Mouse (Mus musculus) ovary, postnatal 14 days (tissue): Measurements from ENCODE around the gene Dtx3.
A peak's percentile ranks its signal among the peaks of the same experiment; 100 is the strongest.

ENCODE experiments used
- DNase-seq: peaks from one replicate; pipeline ENCODE4 v3.0.0; 2022; ENCODE audit warnings: low spot score

The Dtx3 gene

GRCm38 (mm10) chr10:127185506-127185905 lies 10.0 kb downstream of the Dtx3 start:
- DNase-seq = no peak

DNA sequence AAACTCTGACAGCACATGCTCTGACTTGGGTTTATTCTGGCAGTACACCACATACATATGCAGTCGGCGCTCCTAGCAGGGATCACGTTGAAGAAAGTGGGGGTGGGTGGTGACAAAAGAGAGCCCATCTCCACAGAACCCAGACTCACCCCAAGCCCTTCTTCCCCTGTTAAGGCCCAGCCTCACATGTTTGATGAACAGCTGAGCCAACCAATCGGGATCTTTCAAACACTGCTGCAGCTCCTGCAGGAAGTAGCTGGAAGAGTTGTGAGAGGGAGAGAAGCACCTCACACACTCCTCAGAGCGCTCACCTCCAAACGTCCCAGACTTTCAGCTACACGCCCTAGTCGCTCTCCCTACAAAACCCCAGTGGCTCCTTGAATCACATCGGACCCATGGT lies 10.4 kb downstream of the Dtx3 start:
- DNase-seq = no peak

DNA sequence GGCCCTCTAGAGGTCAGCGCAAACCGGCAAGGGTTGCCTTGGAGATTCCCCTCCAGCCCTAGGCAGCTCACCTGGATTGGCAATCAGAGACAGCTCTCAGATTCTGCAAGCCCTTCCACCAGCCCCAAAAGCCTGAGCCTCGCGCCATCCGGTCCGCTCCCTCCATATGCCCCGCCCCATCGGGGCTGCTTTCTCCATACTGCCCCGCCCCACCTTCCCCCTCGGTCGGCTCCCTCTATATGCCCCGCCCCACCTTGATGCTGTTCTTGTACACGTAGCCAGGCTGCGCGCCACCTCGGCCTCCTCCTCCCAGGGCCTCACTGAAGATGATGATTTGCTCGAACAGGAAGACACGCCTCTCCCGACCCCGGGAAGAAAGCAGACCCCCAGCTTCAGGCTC lies 11.8 kb downstream of the Dtx3 start:
- no peak for DNase-seq

DNA sequence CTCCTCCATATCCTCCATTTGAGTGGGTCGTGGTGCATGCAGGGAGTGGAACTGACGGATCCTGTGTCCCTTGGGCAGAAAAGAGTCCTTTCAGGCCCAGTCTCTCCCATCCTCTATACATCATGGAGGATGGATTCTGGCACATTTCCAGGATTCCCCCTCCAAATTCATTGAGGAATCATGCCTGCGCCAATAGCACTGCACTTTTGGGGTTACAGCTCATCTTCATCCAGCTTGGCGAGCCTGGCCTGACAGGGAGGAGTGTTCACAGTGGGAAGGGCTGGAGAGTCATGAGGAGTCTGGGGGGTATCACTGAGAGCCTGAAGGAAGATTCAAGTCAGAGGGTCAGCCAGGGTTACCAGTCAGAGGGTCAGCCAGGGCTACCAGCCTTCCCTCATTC lies 12.9 kb downstream of the Dtx3 start:
- DNase-seq = no peak

GRCm38 (mm10) chr10:127181566-127181965 lies 14.0 kb downstream of the Dtx3 start:
- no peak for DNase-seq

DNA sequence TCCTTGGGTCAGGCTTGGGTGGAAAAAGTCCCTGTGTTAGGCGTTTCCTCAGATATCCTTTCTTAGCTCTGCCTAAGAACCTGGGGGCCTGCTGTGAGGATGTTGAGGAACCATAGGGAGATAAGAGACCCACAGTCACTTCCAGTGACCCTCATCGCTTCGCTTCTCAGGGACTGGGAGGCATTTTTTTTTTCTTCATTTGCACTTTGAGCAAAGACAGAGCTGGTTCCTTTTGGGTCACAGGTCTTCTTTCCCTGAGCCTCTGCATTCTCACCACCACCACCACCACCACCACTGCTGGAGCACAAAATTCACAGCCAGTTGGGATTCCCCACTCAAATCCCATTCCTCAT lies 14.9 kb downstream of the Dtx3 start:
- no peak for DNase-seq

- DNase-seq = no peak
Observed at GRCm38 (mm10) chr10:127179871-127180694, 15.4 kb downstream of the Dtx3 start, which contains the start of gene Slc26a10. Gene Slc26a10 (minus strand): TSS chr10:127180645.

GRCm38 (mm10) chr10:127178286-127179027 lies 17.1 kb downstream of the Dtx3 start:
- no peak for DNase-seq

DNA sequence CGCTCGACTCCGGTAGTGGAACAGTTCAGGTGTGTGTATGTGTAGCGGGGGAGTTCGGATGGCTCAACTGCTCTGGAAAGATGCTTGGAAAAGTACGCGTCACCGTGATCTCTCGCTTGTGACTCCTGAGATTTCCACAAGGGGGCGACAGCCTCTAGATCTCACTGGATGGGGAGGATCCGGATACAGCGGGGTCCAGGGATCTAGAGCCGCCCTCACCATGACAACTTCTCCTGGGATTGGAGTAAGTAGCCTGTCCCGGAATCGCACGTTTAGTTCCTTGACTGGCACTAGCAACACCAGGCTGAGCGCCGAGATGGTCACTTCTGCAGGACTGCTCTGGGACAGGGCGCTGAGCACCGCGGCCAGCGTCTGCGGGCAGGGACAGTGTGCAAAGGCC lies 17.8 kb downstream of the Dtx3 start:
- peak; percentile 69 for DNase-seq

GRCm38 (mm10) chr10:127177235-127177634 lies 18.3 kb downstream of the Dtx3 start:
- no peak for DNase-seq

DNA sequence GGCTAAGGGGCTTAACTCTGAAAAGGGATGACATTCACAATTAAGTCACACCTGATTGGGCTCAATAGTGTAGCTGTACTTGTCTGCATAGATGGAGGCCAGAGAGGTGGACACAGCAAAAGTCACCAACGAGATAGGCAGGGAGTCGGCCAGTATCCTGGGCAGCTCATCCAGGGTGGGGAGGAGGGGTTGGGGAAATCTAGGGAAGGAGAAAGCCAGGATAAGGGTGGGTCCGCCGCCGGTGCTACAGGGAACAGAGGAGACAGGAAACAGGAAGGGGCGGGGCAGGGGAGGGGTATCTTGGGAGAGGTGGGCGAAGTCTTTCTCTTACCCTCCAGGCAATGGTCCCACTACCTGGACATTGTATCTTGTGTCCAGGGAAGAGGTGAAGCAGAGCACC lies 18.8 kb downstream of the Dtx3 start:
- no peak for DNase-seq

DNA sequence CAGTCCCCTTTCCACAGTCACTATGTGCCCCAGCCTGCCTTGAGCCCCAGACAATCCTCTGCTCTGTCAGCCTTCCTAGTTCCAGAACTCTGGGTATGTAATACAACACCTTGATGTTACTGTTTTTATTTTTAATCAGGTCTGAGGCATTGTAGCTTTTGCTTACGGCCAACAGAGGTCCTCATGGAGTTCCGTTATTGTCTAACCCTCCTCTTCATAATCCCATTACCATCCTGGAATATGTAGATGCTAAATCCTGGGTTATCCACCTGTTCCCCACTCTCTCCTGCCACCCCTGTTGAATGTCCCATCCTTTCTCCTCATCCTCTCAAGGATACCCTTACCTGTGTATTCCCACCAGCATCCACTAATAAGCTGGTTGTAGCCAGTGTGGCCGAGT lies 19.3 kb downstream of the Dtx3 start:
- DNase-seq = no peak

DNA sequence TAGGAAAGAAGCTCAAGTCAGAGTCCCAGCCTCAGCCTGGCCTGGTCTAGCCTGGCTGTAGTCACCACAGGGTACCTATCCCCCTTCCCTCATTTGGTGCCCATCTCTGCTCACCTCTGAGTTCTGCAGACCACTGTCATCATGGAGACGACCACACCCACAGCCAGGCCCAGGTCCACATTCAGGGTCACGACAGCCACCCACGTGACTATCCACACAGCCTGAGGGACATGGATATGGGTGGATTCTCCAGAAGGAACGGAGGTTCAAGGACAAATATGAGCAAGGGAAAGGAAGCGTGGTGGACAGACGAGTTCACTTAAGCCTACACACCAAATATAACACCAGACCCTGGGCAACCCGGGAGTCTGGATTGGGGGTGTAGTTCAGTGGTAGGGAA lies 21.4 kb downstream of the Dtx3 start:
- no peak for DNase-seq

DNA sequence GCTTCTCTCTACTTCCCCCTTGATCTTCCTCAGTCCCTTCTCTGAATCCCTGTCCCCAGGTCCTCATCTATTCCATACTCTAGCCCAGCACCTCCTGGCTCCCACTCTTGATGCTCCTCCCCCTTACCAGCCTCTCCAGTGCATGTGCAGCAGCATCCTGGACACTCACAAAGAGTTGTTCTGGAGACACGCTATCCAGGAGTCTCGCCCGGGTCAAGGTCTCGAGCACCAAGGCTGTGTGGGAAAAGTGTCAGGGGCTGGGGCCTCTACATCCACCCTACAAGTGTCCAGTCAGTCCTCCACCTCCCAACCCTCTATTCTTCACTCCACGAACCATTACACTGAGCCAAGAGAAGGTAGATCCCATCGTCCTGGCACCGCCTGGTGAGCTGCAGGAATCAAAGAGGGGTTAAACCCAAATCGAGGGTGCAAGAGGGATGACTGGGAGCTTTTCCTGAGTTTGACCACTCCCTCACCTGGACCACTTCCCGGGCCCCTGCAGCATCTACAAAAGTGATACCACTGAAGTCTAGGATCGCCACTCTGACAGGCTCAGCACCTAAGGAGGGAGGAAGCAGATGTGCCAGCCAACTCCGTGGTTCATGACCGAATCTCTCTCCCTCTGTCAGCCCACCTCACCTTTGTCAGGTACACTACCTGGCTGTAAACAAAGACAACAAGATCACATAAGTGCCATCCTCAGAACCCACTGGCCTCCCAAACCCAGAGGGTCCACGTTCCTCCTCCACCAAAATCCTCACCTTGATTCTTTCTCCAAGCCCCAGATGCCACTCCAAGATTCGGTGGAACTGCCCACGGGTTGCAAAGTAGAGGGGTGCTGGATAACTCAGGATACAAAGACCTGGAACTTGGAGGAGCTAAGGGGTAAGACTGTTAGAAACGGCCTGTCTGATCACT lies 22.1 kb downstream of the Dtx3 start:
- no peak for DNase-seq

DNA sequence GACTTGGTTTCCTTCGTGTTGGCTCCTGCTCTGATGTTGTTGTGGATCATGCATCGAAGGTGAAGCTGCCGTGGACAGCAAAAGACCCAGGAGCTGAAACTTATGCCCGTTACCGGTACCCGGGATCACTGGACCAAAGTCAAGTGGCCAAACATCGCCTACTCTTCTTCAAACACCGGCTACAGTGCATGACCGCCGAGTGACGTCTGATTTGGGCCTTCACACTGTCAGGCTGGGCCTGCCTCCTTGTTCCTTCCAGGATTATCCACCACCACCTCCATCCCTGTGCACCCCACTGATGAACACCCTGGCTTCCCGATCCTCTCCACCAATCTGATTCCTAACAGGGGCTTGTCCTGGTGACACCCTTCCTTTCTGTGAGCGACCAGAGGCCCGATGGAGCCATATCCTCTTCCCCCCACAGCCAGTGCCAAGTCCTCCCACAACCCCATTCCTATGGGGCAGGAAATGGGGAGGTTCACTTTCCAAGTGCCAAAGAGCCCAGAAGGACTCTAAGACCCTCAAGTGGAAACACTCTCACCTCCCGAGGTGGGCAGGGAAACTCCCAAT lies 23.8 kb downstream of the Dtx3 start:
- no peak for DNase-seq

DNA sequence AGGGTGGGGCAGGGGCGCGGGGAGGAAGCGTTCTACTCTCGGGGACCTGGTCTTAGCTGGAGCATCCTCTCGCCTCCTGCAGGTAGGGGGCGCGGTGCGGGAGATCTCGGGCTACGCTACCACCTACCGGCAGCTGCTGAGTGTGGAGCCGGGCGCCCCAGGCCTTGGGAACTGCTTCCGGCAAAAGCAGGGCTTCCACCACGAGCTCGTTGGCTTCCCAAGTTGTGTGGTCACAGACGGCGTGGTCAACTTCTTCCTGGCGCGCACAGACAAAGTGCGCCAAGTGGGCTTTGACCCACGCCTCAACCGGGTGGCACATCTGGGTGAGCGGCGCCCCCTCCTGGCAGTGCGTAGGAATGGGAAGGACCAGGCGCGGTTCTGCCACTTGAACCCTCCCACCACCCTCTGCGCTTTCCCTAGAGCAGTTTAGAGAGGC lies 24.7 kb downstream of the Dtx3 start:
- DNase-seq = peak; percentile 63

DNA sequence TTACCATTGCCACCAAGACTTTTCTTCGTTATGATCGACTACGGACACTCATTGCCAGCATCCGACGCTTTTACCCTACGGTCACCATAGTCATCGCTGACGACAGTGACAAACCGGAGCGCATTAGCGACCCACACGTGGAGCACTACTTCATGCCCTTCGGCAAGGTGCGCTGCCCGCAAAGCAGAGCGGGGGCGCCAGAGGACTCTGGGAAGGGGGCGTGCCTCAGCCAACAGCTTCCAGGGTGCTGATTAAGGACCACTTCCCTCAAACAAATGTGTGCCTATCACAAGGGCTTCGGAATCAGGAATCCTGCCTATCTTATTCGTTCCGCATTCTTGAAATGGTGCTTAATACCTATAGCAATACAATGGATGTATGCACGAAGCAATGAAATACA lies 25.5 kb downstream of the Dtx3 start:
- DNase-seq = no peak

DNA sequence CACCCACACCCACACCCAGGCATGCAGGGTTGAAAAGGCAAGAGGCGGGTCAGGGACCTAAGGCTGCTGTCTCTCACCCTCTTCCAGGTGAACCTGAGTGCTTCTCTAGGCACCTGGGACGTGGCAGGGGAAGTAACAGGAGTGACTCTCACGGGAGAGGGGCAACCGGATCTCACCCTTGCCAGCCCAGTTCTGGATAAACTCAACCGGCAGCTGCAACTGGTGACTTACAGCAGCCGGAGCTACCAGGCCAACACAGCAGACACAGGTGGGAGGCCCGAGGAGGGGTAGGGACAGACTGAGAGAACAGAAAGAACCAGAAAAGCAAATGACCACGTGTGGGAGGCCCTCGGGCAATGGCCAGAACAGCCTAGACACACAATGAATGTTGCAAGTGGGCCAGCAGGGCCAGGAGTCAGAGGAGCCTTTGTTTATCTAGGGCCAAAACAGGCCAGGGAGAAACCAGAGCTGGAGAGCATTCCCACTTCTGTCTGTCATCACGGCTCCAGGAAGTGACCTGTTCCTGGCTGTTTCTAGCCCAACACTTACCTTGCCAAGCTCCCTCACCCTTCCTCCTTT lies 27.8 kb downstream of the Dtx3 start:
- no peak for DNase-seq

DNA sequence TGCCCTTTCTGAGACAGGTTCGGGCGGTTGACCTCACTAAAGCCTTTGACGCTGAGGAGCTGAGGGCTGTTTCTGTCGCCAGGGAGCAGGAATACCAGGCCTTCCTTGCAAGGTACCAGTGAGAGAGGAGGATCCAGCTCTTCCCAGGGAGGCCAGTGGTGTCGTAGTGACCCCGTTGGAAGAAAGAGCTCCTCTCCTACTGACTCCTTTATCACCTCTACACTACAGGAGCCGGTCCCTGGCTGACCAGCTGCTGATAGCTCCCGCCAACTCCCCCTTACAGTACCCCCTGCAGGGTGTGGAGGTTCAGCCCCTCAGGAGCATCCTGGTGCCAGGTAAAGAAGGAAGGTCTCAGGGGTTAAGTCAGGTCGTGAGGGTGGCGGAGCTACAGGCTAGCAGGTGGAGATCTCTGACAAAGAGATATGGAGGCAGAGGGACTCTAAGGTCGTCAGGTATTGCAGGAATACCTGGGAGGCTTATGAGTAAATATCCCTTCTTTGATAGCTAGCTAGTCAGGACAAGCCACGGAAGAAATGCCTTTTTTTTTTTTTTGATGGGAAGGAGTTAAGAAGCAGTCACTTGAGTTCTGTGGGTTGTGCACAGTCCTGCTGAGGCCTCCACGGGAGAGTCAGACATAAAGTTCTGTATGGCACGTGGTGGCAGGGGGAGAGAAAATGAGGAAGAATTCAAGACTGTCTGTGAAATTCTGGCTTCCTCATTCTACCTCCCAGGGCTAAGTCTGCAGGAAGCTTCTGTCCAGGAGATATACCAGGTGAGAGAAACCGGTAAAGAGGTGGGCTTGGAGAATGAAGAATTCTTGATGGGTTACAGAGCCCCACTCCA lies 28.5 kb downstream of the Dtx3 start:
- DNase-seq = no peak

DNA sequence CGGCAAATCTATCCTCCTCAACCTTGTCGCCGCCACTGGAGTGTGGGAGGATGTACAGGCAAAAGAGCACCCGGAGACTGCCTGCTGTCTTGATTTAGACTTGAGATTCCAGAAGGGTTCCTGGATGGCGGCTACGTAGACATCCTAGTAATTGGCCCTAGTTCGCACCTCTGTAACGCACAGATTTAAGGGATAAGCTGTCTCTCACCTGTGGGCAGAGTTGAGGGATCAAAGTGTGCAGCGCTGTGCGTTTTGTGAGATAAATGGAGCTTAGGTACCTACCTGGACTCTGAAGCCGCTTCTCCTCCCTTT lies 29.2 kb downstream of the Dtx3 start:
- no peak for DNase-seq
